Mouse (Mus musculus) retina, embryonic 14.5 days (tissue): Measurements from ENCODE around the gene Tob2.

Source experiments
- DNase-seq: peaks from one replicate; pipeline ENCODE4 v3.0.0-alpha.2; 2015; ENCODE audit warnings: low spot score

The Tob2 gene

DNA sequence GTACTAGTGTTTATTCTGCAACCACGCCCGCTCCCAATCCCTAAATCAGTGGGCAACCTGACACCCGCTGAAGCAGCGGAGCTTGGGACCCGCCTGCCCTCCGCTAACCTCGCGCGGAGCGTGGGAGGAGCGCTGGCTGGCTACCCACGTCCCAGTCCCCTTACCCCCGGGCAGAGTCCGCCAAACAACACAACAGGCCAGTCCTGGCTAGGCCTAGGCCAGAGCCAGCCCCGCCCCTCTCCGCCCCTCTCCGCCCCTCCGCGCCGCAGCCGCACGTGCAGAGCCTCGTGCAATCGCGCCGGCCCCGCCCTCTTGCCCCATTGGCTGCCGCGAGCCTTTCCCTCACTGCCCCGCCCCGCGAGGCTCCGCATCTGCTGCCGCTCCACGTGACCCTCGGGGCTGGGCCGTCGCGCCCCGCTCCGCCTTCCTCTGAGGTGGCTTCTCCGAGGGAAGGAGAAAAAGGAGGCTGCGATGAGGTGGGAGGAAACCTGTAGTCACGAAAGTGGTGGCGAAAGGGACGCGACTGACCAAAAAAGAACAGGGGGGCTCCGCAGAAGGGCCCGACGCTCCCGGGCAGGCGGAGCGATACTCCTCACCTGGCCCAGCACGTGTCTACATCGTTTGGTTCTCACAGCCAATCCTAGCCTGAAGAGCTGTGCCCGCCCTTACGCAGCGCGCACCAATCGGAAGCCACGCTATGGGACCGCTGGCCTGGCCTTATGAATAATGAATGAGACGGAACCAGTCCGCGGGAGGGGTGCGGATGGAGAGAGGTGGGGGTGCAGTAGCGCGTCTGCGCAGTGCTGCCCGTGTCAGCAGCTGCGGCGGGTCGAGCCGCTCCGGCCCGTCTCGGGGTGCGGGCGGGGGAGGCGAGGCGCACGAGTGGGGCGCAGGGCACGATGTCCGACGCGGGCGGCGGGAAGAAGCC lies 47.7 kb downstream of the Tob2 start:
- DNase-seq, result peak; percentile 99

GRCm38 (mm10) chr15:81810150-81810549 lies 48.4 kb downstream of the Tob2 start:
- DNase-seq, result peak; percentile 60

DNA sequence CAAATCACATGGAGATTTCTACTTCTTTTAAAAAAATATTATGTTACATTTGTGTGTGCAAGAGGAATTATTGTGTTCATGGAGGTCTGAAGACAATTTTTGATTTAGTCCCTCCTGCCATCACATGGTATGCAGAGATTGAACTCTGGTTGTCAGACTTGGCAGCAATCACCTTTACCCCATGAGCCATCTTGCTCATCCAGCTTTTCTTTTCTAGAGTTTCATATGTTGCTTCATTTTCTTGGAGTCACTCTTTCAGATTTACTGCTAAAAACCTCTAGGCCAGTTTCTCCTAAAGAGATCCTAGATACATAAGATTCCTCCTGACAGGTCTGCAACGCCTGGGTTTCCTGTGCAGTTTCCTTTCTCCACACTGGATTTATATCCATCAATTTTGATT lies 49.0 kb downstream of the Tob2 start:
- DNase-seq, result no peak

GRCm38 (mm10) chr15:81808799-81809198 lies 49.8 kb downstream of the Tob2 start:
- no peak for DNase-seq

DNA sequence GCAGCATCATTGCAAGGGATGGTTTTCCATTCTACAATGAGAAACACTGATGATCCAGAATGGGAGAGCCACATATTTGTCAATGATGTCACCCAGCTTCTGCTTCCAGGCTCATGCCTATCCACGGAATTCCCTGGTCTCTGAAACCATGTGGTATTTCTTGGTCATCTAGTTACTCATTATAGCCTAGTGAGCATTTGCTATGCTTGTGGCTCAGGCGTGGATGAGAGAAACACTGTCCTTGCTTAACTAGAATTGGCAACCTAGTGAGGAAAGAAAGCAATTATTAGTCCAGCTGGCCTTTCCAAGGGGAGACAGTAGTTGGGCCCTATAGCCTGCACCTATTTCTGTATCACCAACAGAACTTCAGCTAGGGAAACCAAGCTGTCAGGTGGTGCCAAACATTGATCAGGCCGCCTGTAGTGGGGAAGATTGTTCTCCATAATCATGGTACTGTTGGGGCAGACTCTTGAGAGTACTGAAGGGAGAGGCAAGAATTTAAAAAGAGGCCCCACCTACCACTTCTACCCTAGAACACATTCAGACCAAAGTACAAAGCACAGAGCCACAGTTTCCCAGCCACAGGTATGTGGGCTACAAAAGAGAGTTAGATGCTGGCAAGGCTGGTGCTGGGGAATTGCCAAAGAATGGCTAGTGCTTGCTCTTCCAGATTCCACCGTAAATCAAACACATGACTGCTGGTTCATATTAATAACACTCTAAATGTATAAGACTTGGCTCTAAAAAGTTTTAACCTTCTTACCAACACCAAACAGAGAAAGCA lies 51.8 kb downstream of the Tob2 start:
- no peak for DNase-seq

- peak; percentile 28 for DNase-seq
Measured at GRCm38 (mm10) chr15:81805624-81806023, 53.0 kb downstream of the Tob2 start.

DNA sequence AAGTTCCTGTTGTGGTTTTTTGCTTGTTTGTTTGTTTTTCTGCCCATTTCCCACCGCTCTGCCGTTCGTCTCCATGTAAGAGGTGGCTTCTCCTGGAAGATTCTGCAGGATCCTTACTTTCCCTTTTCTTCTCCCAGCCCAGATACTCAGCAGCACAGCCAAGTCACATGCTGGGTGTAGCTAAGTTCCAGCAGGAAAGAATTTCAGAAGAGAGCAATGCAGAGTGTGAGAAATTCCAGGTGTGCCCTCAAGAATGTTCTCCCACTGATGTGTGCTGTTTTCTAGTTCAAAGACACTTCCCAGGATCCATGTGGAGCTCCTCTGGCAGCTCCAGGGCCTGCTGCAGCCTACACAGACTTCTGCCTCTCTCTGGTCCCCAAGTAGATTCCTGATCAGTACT lies 53.7 kb downstream of the Tob2 start:
- DNase-seq, result no peak

GRCm38 (mm10) chr15:81804172-81804571 lies 54.4 kb downstream of the Tob2 start:
- DNase-seq, result no peak

- no peak for DNase-seq
Measured at GRCm38 (mm10) chr15:81803425-81803951, 55.1 kb downstream of the Tob2 start.

GRCm38 (mm10) chr15:81802941-81803351 lies 55.6 kb downstream of the Tob2 start:
- no peak for DNase-seq

DNA sequence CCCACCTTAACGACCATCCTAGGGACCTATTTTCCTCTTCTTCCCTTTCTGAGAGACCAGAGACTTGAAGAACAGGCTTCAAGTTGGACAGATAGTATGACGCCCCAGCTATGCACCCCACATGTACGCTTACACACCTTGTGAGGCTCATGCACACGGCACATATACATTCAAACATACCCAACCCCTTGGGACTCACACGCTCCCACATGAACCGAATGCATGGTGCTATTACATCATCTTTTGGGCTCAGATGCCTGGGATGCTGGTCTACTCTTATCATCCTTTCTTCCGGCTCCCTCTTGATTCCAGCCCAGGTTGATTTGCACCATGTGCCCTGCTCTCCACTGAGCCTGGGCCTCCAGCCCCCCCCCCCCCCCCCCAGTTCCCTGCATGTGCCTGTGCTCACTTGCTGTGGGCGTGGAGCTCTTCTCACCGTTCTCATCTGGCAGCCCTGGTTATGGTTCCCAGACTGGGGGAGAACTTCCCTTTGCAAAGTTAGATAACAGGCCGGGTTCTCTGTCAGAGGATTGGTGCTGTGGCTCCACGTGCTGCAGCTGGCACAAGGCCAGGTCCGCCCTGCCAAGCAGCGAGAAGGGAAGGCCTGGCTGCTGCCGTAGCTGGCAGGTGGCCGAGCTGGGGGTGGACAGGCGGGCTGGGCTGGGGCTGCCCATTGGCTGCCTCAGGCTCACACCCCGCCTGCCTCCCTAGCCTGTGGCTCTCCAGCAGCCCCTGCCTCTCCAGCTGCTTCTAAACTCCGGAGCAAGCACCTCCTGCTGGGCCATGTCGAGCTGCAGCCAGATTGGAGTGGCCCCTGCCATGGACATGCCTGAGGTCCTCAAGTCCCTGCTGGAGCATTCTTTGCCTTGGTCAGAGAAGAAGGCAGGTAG lies 56.4 kb downstream of the Tob2 start, which contains the start of gene Tef:
Gene Tef (plus strand): TSS at position 421 of the 890 bp plus-strand sequence.
- DNase-seq, result peak; percentile 90

GRCm38 (mm10) chr15:81800391-81800790 lies 58.2 kb downstream of the Tob2 start:
- no peak for DNase-seq

- no peak for DNase-seq
Measured at GRCm38 (mm10) chr15:81798421-81798820, 60.2 kb downstream of the Tob2 start.
